Mouse (Mus musculus): ENCODE data around the gene Fsip1.

DNA sequence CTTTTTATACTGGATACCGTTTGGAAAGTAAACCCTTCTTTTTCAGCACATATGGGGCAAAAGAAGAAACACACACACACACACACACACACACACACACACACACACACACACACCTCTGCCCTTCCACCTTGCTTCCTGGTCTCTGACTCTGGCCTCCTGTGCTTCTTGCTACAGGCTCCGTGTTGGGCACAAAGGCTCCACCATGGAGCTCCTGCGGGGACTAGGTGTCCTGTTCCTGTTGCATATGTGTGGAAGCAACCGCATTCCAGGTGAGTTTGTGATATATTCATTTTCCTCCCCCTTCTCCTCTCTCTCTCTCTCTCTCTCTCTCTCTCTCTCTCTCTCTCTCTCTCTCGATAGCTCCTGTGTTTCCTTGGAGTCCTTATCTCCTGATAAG lies 144.3 kb downstream of the Fsip1 start:
- TF ChIP-seq CTCF (IDR thresholded peaks at IDR 0.05; ENCODE audit: low read depth) = no peak
- TF ChIP-seq EP300 (IDR thresholded peaks at IDR 0.05; ENCODE audit: low read depth) = no peak

All from liver, postnatal 0 days (tissue).